Mouse (Mus musculus): ENCODE measurements around the gene Gm47289. TPM values are rescaled to one million over a fixed set of nuclear protein-coding genes. Genes with fewer than 3 reads are reported as not detected.
A peak's percentile ranks its signal among the peaks of the same experiment; 100 is the strongest.

The Gm47289 gene
- total RNA-seq, 2 experiments from 2014 or later, result not detected

DNA sequence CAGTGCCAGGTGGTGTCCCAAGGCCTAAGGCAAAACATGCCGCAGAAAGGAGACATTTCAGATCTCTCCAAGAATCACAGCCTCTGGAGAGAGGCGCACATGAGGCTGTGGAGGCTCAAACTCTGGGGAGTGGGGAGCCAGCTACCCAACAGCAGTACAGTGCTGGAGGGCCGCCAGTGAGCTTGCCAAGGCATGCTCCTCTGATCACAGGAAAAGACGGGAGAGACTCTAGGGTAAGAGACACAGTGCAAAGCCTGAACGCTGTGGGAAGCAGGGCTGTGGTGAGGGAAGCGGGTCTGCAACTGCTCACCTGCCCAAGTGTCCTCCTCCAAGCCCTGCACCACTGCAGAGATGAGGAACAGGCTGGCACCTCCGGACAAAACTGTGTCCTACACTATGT is 3.1 kb upstream of the Gm47289 start:
- intact Hi-C loops (cut with DNase I), result loop anchor here (10.0 kb wide), 1 partner anchor 199 kb away; the partner anchor contains the start of gene Xylb
- DNase-seq (ENCODE audit: low spot score in 2 of 2), result no peak

DNA sequence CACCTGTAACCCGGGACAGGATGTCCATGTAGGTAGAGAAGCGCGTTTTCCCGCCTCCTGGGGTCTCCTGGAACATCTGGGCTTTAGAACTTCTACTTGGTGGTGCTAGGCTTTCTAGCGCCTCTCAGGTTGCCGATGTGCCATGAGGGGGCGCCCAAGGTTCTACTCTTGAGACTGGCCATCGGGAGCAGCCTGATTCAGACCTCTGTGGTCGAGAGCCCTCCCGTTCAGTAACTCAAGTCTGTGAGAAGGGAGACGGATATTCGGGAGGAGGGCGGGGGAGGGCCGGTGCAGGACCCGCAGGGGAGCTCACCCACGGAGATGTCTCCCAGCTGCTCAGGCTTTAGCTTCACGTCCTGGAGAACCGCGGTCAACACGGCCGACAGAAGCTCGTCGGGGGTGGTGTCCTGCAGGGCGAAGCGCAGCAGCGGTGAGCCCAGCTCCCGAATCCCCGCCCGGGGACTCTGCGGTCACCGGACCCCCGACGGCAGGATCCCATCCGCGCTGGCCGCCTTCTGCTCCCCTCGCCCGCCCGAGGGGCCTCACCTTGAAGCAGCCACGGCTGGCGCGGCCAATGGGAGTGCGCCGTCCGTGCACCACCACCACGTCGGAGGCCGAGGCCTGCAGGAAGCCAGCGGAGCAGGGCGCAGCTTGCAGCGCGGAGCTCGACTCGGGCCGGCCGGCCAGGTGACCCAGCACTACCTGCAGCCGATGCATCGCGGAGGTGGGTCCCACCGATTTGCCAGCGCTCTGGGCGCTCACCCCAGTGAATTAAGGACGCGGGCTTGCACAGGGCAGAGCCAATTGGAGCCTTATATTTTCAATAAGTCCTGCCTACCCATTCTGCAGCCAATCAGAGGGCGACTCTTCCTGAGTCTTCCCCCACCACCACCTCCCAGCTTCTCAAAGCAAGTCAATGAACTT is 2.4 kb upstream of the Gm47289 start, which contains the start of gene Acaa1b:
Gene Acaa1b (minus strand): TSS at position 816 of the 924 bp plus-strand sequence.
- DNase-seq (ENCODE audit: low spot score in 2 of 2), result peak; percentile 62 to 64
- intact Hi-C loops (cut with DNase I), result loop anchor here (10.0 kb wide), 1 partner anchor 198 kb away; the partner anchor contains the start of gene Xylb

DNA sequence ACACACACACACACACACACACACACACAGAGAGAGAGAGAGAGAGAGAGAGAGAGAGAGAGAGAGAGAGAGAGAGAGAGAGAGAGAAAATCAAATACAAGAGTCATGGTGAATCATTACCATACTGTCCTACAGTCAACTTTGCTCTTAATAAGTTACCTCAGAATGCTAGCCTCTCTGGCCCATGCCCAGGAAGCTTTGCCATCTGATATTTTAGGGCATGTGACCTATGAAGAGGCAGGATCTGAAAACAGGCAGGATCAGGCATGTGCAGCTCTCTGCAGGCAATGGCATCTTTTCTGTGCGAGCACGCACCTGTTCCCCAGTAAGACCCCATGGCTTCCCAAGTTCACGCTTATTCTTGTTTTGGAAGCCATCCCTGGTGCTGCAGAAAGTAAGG is 1.7 kb downstream of the Gm47289 start:
- no peak for DNase-seq (ENCODE audit: low spot score in 2 of 2)
- intact Hi-C loops (cut with DNase I), result no loop called here

DNA sequence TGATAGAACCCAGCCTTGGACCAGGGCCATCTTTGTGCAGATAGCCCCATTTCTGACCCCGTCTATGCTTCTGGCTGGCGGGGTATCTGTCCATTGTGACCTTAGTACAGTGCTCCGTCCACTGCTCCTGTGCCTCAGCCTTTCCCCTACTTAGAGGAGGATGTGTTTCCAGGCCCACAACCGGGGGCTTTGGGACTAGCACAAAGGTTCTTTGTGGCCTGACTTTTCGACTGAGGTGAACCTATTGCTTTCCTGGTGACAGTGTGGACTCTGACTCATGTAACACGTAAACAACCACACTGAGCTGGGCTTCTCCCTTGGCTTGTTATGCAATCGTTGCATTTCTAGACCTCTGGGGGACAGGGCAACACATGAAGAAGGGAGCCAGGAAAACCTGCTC is 5.8 kb downstream of the Gm47289 start:
- intact Hi-C loops (cut with DNase I), result no loop called here
- no peak for DNase-seq (ENCODE audit: low spot score in 2 of 2)

DNA sequence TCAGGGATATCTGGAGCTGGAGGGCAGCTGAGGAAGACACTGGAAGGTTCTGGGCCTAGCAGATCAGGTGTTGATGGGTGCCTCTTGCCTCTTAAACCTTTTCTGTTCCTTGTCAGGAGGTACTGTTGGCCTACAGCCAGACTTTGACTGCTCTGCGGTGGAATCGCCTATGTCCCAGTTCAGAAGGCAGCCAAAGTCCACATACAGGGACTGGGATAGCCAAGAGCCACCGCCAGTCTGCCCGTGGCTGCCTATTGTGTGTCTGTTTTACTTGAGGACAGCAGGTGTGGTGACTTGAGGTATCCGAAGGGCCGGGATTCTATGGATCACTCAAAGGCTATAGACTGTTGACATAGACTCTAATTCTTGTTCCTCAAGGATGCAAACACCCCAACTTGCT is 6.6 kb downstream of the Gm47289 start:
- intact Hi-C loops (cut with DNase I), result no loop called here
- no peak for DNase-seq (ENCODE audit: low spot score in 2 of 2)

GRCm38 (mm10) chr9:119167608-119168007 is 8.6 kb downstream of the Gm47289 start:
- intact Hi-C loops (cut with DNase I), result no loop called here
- no peak for DNase-seq (ENCODE audit: low spot score in 2 of 2)

DNA sequence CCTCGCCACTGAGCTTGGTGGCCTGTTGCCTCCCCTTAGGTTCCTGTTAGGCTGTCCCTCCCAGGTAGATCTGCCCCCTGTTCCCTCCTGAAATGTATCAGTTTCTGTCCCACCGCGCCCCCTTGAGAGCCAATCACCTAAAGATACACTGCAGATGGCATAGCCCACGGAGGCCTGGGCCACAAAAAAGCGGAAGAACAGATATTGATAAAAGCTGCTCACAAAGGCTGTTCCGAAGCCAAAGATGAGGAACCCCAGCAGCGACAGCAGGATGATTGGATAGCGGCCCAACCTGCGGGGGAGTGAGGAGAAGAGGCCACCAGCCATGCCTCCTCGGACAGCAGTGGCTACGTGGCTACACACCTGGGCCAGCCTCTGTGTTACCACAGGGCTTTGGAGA is 20.3 kb downstream of the Gm47289 start:
- no peak for DNase-seq (ENCODE audit: low spot score in 2 of 2)
- intact Hi-C loops (cut with DNase I), result no loop called here

- intact Hi-C loops (cut with DNase I), result no loop called here
- no peak for DNase-seq (ENCODE audit: low spot score in 2 of 2)
Measured at GRCm38 (mm10) chr9:119181241-119181728, 22.3 kb downstream of the Gm47289 start.

DNA sequence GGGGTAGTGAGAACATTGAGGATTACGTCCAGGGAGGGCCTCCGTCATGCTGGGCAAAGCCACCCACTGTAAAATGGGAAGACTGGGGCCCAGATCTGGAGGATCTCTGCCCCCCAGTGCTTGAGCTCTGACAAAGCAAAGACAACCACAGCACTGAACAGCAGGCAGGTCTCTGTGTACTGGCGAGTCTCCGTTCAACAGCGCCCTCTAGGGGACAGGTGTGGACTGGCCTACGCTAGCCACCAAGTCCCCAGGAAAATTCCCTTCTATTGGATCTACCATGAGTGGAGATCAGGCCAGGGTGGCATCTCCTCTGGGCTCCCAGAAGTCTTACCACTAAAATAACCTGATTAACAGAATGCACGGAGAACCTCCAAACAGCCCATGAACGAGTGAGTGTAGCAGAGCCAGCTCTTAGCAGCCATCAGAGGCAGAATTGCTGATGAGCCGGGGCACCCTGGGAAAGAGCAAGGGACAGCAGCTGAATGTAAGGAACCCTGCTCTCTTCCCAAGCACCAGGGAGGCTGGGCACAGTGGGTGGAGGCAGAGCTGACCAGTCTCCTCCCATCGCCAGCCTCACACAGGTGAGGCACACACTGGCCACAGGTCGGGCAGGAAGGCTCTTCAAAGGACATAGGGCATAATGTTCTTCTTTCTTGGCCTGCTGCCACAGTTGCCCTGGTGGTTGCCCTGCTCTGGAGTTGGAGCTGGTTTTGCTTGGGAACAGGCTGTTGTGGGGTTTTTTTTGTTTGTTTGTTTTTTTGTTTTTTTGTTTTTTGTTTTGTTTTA is 33.4 kb downstream of the Gm47289 start:
- DNase-seq (ENCODE audit: low spot score in 2 of 2), result peak; percentile 7 to 23
- intact Hi-C loops (cut with DNase I), result no loop called here

GRCm38 (mm10) chr9:119199151-119199861 is 40.3 kb downstream of the Gm47289 start:
- intact Hi-C loops (cut with DNase I), result no loop called here

DNA sequence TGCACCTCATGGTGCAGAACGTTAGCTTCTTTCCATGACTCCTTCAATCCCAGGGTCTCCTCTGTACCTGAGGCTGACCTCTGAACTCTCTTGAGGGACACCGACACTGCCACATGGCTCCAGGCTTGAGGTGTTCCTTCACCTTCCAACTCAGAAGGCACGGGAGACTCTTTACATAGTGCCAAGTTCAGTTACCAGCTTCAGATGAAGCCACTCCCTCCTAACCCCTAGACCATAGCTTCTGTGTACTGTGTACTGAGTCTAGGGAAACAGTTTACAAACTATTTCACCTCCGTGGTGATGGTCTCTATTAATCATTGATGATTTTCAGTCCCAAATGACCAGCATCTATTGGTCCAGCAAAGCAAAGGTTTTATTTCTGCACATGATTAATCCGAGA is 42.7 kb downstream of the Gm47289 start:
- no peak for DNase-seq (ENCODE audit: low spot score in 2 of 2)
- intact Hi-C loops (cut with DNase I), result no loop called here

More at GRCm38 (mm10) chr9:119199151-119199861, 40.3 kb downstream of the Gm47289 start:
- no peak for DNase-seq (ENCODE audit: low spot score in 2 of 2)

DNA sequence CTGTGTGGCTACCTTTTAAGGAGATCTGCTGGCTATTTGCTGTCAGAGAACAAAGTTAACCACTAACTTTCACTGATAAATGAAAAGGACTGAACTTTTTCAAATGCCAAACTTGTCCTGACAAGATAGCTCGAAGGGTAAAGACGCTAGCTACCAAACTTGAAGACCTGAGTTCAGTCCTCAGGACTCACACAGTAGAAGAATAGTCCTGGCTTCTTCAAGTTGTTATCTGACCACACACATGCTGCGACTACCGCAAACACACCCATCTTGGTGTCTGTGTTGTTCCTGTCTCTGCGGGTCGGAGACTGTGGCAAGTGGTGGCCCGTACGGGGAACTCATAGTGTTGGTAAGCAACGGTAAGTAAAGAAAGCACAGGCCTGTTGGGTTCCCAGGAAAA is 44.7 kb downstream of the Gm47289 start:
- intact Hi-C loops (cut with DNase I), result no loop called here
- DNase-seq (ENCODE audit: low spot score in 2 of 2), result no peak

GRCm38 (mm10) chr9:119205756-119206155 is 46.8 kb downstream of the Gm47289 start:
- intact Hi-C loops (cut with DNase I), result no loop called here
- no peak for DNase-seq (ENCODE audit: low spot score in 2 of 2)

DNA sequence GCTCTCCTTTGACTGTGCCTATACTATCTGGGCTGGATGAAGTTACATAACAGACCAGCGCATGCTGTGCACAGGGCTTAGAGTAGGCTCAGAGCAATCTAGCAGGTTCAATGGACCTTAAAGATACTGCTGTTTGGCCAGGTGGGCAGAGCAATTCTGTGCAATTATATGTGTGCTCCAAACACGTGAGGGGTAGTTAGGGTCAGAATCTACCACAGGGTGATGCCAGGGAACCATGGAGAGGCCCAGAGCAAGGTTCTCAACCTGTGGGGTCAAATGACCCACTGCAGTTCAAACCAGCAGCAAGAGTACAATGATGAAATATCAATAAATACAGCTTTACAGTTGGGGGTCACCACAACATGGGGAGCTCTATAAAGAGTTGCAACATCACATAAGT is 47.7 kb downstream of the Gm47289 start:
- intact Hi-C loops (cut with DNase I), result no loop called here
- no peak for DNase-seq (ENCODE audit: low spot score in 2 of 2)

DNA sequence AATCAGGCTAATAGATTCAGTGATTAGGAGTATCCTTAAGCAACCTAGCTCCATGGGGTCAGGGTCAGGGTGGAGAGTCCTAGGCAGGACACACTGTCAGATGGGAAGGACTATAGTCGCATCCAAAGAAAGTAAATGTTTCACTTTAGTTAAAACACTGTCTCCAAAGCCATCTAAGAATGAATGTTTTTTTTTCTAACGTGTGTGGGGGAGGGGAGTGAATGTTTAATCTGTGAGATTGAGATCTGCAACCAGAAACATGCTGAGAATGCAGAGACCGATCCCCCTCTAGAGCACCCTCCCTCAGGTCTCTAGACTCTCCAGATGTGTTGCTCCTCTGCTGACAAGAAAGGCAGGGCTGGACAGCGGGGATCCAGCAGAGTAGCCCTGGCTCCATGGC is 48.2 kb downstream of the Gm47289 start:
- intact Hi-C loops (cut with DNase I), result no loop called here
- no peak for DNase-seq (ENCODE audit: low spot score in 2 of 2)

GRCm38 (mm10) chr9:119208998-119209397 is 50.0 kb downstream of the Gm47289 start, which contains the start of gene Slc22a13:
Slc22a13 (minus strand) TSS chr9:119209098.
- DNase-seq (ENCODE audit: low spot score in 2 of 2), result no peak
- intact Hi-C loops (cut with DNase I), result no loop called here
